Mouse (Mus musculus): ENCODE measurements around the gene Sh3d21. TPM values are rescaled to one million over a fixed set of nuclear protein-coding genes. Genes with fewer than 3 reads are reported as not detected.
A peak's percentile ranks its signal among the peaks of the same experiment; 100 is the strongest.

Sh3d21 gene
- 2.3 TPM in 2 replicates for polyA plus RNA-seq (2014; fragmentation: Nextera tagmentation; extraction: Ambion mirVana)

DNA sequence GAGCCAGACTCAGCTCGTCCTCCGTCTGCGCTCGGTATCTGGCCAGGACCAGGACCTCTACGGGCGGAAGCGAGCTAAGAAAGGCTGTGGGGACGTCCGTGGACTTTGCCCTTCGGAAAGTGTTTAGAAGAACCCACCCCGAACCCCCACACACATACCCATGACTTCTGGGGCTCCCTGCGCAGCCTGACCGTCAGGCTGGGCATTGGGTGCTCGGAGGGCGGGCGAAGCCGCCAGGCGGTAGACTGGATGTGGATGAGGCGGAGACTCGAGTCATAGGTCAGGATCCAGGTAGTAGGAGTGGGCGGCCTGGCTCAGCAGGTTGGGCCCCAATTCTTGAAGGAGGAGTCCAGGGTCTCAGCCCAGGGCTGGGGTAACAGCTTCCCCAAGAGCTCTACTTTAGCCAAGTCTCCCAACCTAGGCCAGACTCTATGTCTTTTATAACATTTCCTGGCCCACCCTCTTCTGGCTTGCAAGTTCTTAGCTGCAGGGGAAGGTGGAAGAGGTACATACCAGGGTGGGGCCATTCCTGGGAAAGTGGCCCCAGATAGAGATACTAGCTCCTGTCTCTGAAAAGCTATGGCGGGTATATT lies at the start of gene Sh3d21:
Gene Sh3d21 (minus strand): TSS at position 425 of the 593 bp plus-strand sequence.
- Histone ChIP-seq H3K4me2 (peak within 1 kb of the TSS; percentile 100), H3K4me3 (ENCODE audit: low read depth, low read length) (peak within 1 kb of the TSS; percentile 67), H3K27ac (ENCODE audit: low read depth, low read length) (peak within 1 kb of the TSS; percentile 75), H3K4me1 (replicated peaks; ENCODE audit: control insufficient read depth, insufficient read depth, low read length) (peaks cover 13% of the 10 kb centered on the region), H3K27me3 (replicated peaks; ENCODE audit: control insufficient read depth, insufficient read depth, low read length) (no peaks in the 10 kb centered on the region), H3K9me3 (ENCODE audit: control insufficient read depth, low read length) (no peaks in the 10 kb centered on the region), H3K9ac (ENCODE audit: low read depth, low read length) (peak within 1 kb of the TSS; percentile 79), H3K36me3 (ENCODE audit: control insufficient read depth, insufficient read depth, low read length) (peaks cover 16% of the 10 kb centered on the region)
- ATAC-seq (replicated peaks; ENCODE audit: low FRiP score) (peak; percentile 46), DNase-seq (ENCODE audit: low spot score) (no peak)
- 9% methylated on average over 22 of the region's 22 CpGs for WGBS

DNA sequence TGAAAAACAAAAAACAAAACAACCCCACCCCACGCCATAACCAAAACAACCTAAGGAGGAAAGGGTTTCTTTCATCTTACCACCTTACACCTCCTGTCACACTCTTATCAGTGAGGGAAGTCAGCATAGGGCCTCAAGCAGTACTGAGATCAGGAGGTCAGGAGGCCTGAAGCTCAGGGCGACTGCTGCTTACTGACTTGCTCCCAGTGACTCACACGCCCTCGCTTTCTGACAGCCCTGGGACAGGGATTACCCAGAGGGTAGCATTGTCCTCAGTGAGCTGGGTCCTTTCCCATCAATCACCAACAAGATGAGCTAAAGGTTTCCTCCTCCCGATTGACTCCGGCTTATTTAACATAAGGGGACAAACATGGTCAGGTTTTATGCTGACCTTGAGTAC lies 43.8 kb upstream of the Sh3d21 start:
- 0 out of 2 replicates have a peak, but pooled peaks have one; percentile 19 for ATAC-seq (replicated peaks; ENCODE audit: low FRiP score)
- Histone ChIP-seq H3K9ac (ENCODE audit: low read depth, low read length) (no peak overlapping the region), H3K36me3 (ENCODE audit: control insufficient read depth, insufficient read depth, low read length) (no peaks in the 10 kb centered on the region), H3K9me3 (ENCODE audit: control insufficient read depth, low read length) (no peaks in the 10 kb centered on the region), H3K27ac (ENCODE audit: low read depth, low read length) (no peak overlapping the region), H3K4me3 (ENCODE audit: low read depth, low read length) (no peak overlapping the region), H3K27me3 (replicated peaks; ENCODE audit: control insufficient read depth, insufficient read depth, low read length) (no peaks in the 10 kb centered on the region), H3K4me1 (replicated peaks; ENCODE audit: control insufficient read depth, insufficient read depth, low read length) (peaks cover 19% of the 10 kb centered on the region), H3K4me2 (peak overlapping the region; percentile 31; the same call in 1 of the 2 replicates)
- WGBS = 44% methylated on average over 6 of the region's 6 CpGs
- no peak for DNase-seq (ENCODE audit: low spot score)

DNA sequence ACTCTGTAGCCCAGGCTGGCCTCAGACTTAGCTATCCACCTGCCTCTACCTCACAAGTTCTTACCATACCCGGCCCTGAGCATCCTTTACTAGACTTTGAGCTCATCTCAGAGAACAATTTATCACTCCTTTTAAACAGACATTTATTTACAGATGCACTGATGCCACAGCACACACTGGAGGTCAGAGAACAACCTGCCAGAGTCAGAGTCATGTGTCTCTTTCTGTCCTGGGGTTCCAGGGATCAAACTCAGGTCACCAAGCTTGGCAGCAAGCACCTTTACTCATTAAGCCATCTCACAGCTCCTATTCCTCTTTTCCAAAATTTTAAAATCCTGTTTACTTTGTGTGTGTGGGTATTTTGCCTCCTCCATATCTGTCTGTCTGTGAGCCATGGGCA lies 42.1 kb upstream of the Sh3d21 start:
- H3K27me3 ChIP-seq (replicated peaks; ENCODE audit: control insufficient read depth, insufficient read depth, low read length) = no peaks in the 10 kb centered on the region
- WGBS = 75% methylated on average over 1 of the region's 1 CpGs

GRCm38 (mm10) chr4:126204661-126205230 lies 41.5 kb upstream of the Sh3d21 start:
- H3K36me3 ChIP-seq (ENCODE audit: control insufficient read depth, insufficient read depth, low read length) = peaks cover 2% of the 10 kb centered on the region; the same call in 1 of the 2 replicates
- H3K4me2 ChIP-seq = no peak overlapping the region
- no peaks in the 10 kb centered on the region for H3K9me3 ChIP-seq (ENCODE audit: control insufficient read depth, low read length)
- H3K27me3 ChIP-seq (replicated peaks; ENCODE audit: control insufficient read depth, insufficient read depth, low read length) = no peaks in the 10 kb centered on the region
- H3K9ac ChIP-seq (ENCODE audit: low read depth, low read length) = no peak overlapping the region
- peaks cover 31% of the 10 kb centered on the region for H3K4me1 ChIP-seq (replicated peaks; ENCODE audit: control insufficient read depth, insufficient read depth, low read length)
- no peak overlapping the region for H3K27ac ChIP-seq (ENCODE audit: low read depth, low read length)
- DNase-seq (ENCODE audit: low spot score) (no peak), ATAC-seq (replicated peaks; ENCODE audit: low FRiP score) (no peak)
- WGBS = 72% methylated on average over 12 of the region's 12 CpGs
- no peak overlapping the region for H3K4me3 ChIP-seq (ENCODE audit: low read depth, low read length)

More for the DNA sequence above, 42.1 kb upstream of the Sh3d21 start:
- H3K4me2 ChIP-seq = no peak overlapping the region
- ATAC-seq (replicated peaks; ENCODE audit: low FRiP score) (no peak), DNase-seq (ENCODE audit: low spot score) (no peak)
- no peak overlapping the region for H3K9ac ChIP-seq (ENCODE audit: low read depth, low read length)
- H3K4me1 ChIP-seq (replicated peaks; ENCODE audit: control insufficient read depth, insufficient read depth, low read length) = peaks cover 25% of the 10 kb centered on the region
- H3K36me3 ChIP-seq (ENCODE audit: control insufficient read depth, insufficient read depth, low read length) = peaks cover 2% of the 10 kb centered on the region; the same call in 1 of the 2 replicates
- H3K9me3 ChIP-seq (ENCODE audit: control insufficient read depth, low read length) = no peaks in the 10 kb centered on the region
- H3K27ac ChIP-seq (ENCODE audit: low read depth, low read length) = no peak overlapping the region
- no peak overlapping the region for H3K4me3 ChIP-seq (ENCODE audit: low read depth, low read length)

DNA sequence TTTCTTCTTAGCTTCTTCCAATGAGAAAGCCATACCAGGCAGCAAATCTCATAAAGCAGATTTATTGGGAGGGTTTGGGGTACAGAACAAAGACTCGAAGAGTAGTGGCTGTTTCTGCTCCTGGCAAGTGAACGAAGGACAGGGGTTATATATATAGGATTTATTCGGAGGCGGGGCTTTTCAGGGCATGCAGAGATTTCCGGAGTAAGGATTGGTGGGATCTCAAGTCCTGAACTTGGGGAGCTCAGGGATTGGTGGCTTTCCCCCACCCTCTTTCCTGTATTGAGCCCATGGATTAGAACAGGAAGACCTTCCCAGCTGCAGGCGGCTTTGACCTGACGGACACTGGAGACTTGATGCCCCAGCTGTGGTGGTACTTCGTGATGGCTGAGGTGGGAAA lies 40.7 kb upstream of the Sh3d21 start:
- WGBS = 83% methylated on average over 8 of the region's 8 CpGs
- H3K9ac ChIP-seq (ENCODE audit: low read depth, low read length) = no peak overlapping the region

GRCm38 (mm10) chr4:126203336-126203895 lies 40.1 kb upstream of the Sh3d21 start:
- peaks cover 43% of the 10 kb centered on the region for H3K4me1 ChIP-seq (replicated peaks; ENCODE audit: control insufficient read depth, insufficient read depth, low read length)

More for the DNA sequence above, 40.7 kb upstream of the Sh3d21 start:
- Histone ChIP-seq H3K4me1 (replicated peaks; ENCODE audit: control insufficient read depth, insufficient read depth, low read length) (peaks cover 39% of the 10 kb centered on the region), H3K4me2 (no peak overlapping the region), H3K27ac (ENCODE audit: low read depth, low read length) (no peak overlapping the region; the same call in 1 of the 2 replicates), H3K27me3 (replicated peaks; ENCODE audit: control insufficient read depth, insufficient read depth, low read length) (no peaks in the 10 kb centered on the region), H3K9me3 (ENCODE audit: control insufficient read depth, low read length) (no peaks in the 10 kb centered on the region), H3K36me3 (ENCODE audit: control insufficient read depth, insufficient read depth, low read length) (peaks cover 2% of the 10 kb centered on the region; the same call in 1 of the 2 replicates), H3K4me3 (ENCODE audit: low read depth, low read length) (no peak overlapping the region)
- DNase-seq (ENCODE audit: low spot score) (no peak), ATAC-seq (replicated peaks; ENCODE audit: low FRiP score) (no peak)

GRCm38 (mm10) chr4:126202303-126203181 lies 39.3 kb upstream of the Sh3d21 start, which contains the start of gene Thrap3:
Gene Thrap3 (minus strand): TSS chr4:126202760.
- peak; percentile 96 for ATAC-seq (replicated peaks; ENCODE audit: low FRiP score)
- no peaks in the 10 kb centered on the region for H3K9me3 ChIP-seq (ENCODE audit: control insufficient read depth, low read length)
- H3K4me3 ChIP-seq (ENCODE audit: low read depth, low read length) = peak within 1 kb of the TSS; percentile 68
- under 1% methylated on average over 74 of the region's 75 CpGs for WGBS
- H3K27me3 ChIP-seq (replicated peaks; ENCODE audit: control insufficient read depth, insufficient read depth, low read length) = no peaks in the 10 kb centered on the region
- peaks cover 45% of the 10 kb centered on the region for H3K4me1 ChIP-seq (replicated peaks; ENCODE audit: control insufficient read depth, insufficient read depth, low read length)
- H3K9ac ChIP-seq (ENCODE audit: low read depth, low read length) = peak within 1 kb of the TSS; percentile 90
- H3K36me3 ChIP-seq (ENCODE audit: control insufficient read depth, insufficient read depth, low read length) = peaks cover 2% of the 10 kb centered on the region; the same call in 1 of the 2 replicates
- H3K4me2 ChIP-seq = peak within 1 kb of the TSS; percentile 89
- peak; percentile 99 for DNase-seq (ENCODE audit: low spot score)
- H3K27ac ChIP-seq (ENCODE audit: low read depth, low read length) = peak within 1 kb of the TSS; percentile 92

More at GRCm38 (mm10) chr4:126203336-126203895, 40.1 kb upstream of the Sh3d21 start:
- WGBS = 72% methylated on average over 10 of the region's 10 CpGs
- Histone ChIP-seq H3K27ac (ENCODE audit: low read depth, low read length) (peak overlapping the region; percentile 92), H3K9me3 (ENCODE audit: control insufficient read depth, low read length) (no peaks in the 10 kb centered on the region), H3K27me3 (replicated peaks; ENCODE audit: control insufficient read depth, insufficient read depth, low read length) (no peaks in the 10 kb centered on the region), H3K36me3 (ENCODE audit: control insufficient read depth, insufficient read depth, low read length) (peaks cover 2% of the 10 kb centered on the region; the same call in 1 of the 2 replicates), H3K4me2 (peak overlapping the region; percentile 77), H3K9ac (ENCODE audit: low read depth, low read length) (peak overlapping the region; percentile 75), H3K4me3 (ENCODE audit: low read depth, low read length) (peak overlapping the region; percentile 68)
- ATAC-seq (replicated peaks; ENCODE audit: low FRiP score) (no peak), DNase-seq (ENCODE audit: low spot score) (no peak)

Data from liver, embryonic 11.5 days (tissue).